Mouse (Mus musculus): Measurements from ENCODE around the gene Hist1h2ai.
"Not testable (repeated sequence)": the region's sequence is repeated elsewhere in the genome, so short reads cannot be mapped to it uniquely, and the experiment has no call there.

- TF ChIP-seq CTCF (IDR thresholded peaks at IDR 0.05; ENCODE audit: borderline replicate concordance, insufficient read depth, low read depth, low read length), result not testable (repeated sequence)
- TF ChIP-seq POLR2A (IDR thresholded peaks at IDR 0.05; ENCODE audit: borderline replicate concordance, insufficient read depth, low read length), result peak; percentile 64; the same call in 1 of the 2 replicates
These were observed 1.5 kb downstream of the Hist1h2ai start, which contains the start of gene Hist1h3h for GRCm38 (mm10) chr13:21717397-21718357.
